Mouse (Mus musculus) forebrain, embryonic 11.5 days (tissue): Measurements from ENCODE around the gene Akap1. TPM values are rescaled to one million over a fixed set of nuclear protein-coding genes. Genes with fewer than 3 reads are reported as not detected.

ENCODE experiments used
- ATAC-seq: fragments of 200-750 bp; cut with Nextera tagmentation; replicated peaks from 2 replicates; pipeline ENCODE4 v1.8.0; 2017; ENCODE audit warnings: moderate TSS enrichment; ENCODE audit not compliant: low FRiP score
- DNase-seq: peaks from one replicate; pipeline ENCODE4 v3.0.0-alpha.2; 2017; ENCODE audit warnings: low spot score
- H3K27ac ChIP-seq: fragments of 300-500 bp; sonication (generic); 2 replicates; pipeline ENCODE4 v1.5.1; 2014; ENCODE audit warnings: low read depth, low read length
- H3K27me3 ChIP-seq: fragments of 300-500 bp; sonication (generic); 2 replicates; pipeline ENCODE4 v1.6.1; 2014; ENCODE audit warnings: mild to moderate bottlenecking, low read length, mixed read lengths; ENCODE audit not compliant: control insufficient read depth, insufficient read depth
- H3K36me3 ChIP-seq: fragments of 300-500 bp; sonication (generic); 2 replicates; pipeline ENCODE4 v1.6.1; 2014; ENCODE audit warnings: mild to moderate bottlenecking, low read length, moderate library complexity, mixed read lengths; ENCODE audit not compliant: control insufficient read depth, insufficient read depth
- H3K4me1 ChIP-seq: fragments of 300-500 bp; sonication (generic); replicated peaks from 2 replicates; pipeline ENCODE4 v1.6.1; 2014; ENCODE audit warnings: low read length, mixed read lengths; ENCODE audit not compliant: control insufficient read depth, insufficient read depth
- H3K4me2 ChIP-seq: fragments of 300-500 bp; sonication (generic); 2 replicates; pipeline ENCODE4 v1.6.1; 2014; ENCODE audit warnings: low read depth, mild to moderate bottlenecking, low read length, moderate library complexity, mixed read lengths; ENCODE audit not compliant: severe bottlenecking
- H3K4me3 ChIP-seq: fragments of 300-500 bp; sonication (generic); 2 replicates; pipeline ENCODE4 v1.5.1; 2014; ENCODE audit warnings: low read depth, low read length
- H3K9ac ChIP-seq: fragments of 300-500 bp; sonication (generic); 2 replicates; pipeline ENCODE4 v1.6.1; 2014; ENCODE audit warnings: low read length
- H3K9me3 ChIP-seq: fragments of 300-500 bp; sonication (generic); 2 replicates; pipeline ENCODE4 v1.6.1; 2016; ENCODE audit warnings: low read length, mixed read lengths; ENCODE audit not compliant: control insufficient read depth
- WGBS: fragments of 180-500 bp; shearing (Covaris S2); extraction: QIAGEN DNeasy Blood & Tissue Kit; methylation state at CpG from one replicate; pipeline ENCODE4 v1.1.7; 2014; 5-methylcytosine and 5-hydroxymethylcytosine counted together
- polyA plus RNA-seq: library from polyadenylated mRNA; unstranded; fragments of >200 nt; fragmentation: Nextera tagmentation; extraction: Ambion mirVana; gene quantifications from 2 replicates; pipeline ENCODE4 v1.2.1, GENCODE M21; 2014

Akap1 gene
- polyA plus RNA-seq, 1 experiment from 2014 or later: 16.1 TPM

- Histone ChIP-seq H3K4me3 (no peak overlapping the region), H3K27me3 (no peaks in the 10 kb centered on the region), H3K9me3 (no peaks in the 10 kb centered on the region), H3K27ac (no peak overlapping the region), H3K4me1 (no peaks in the 10 kb centered on the region), H3K4me2 (no peak overlapping the region), H3K9ac (no peak overlapping the region), H3K36me3 (no peaks in the 10 kb centered on the region)
- 92% methylated on average over 10 of the region's 10 CpGs for WGBS
- ATAC-seq (no peak), DNase-seq (no peak)
Measured at GRCm38 (mm10) chr11:88843305-88843704, 21.1 kb downstream of the Akap1 start.

- ATAC-seq (no peak), DNase-seq (no peak)
- no peak overlapping the region for H3K27ac ChIP-seq
- 94% methylated on average over 13 of the region's 13 CpGs for WGBS
- H3K27me3 ChIP-seq: no peaks in the 10 kb centered on the region
- no peaks in the 10 kb centered on the region for H3K4me1 ChIP-seq
- H3K9me3 ChIP-seq: no peaks in the 10 kb centered on the region
- H3K4me2 ChIP-seq: no peak overlapping the region
- H3K36me3 ChIP-seq: no peaks in the 10 kb centered on the region
- no peak overlapping the region for H3K9ac ChIP-seq
- no peak overlapping the region for H3K4me3 ChIP-seq
Measured at GRCm38 (mm10) chr11:88842315-88842975, 21.9 kb downstream of the Akap1 start.

- Histone ChIP-seq H3K27me3 (no peaks in the 10 kb centered on the region), H3K36me3 (no peaks in the 10 kb centered on the region), H3K9ac (no peak overlapping the region), H3K4me3 (no peak overlapping the region), H3K4me2 (no peak overlapping the region), H3K9me3 (no peaks in the 10 kb centered on the region), H3K27ac (no peak overlapping the region), H3K4me1 (no peaks in the 10 kb centered on the region)
- ATAC-seq (no peak), DNase-seq (no peak)
- 89% methylated on average over 6 of the region's 6 CpGs for WGBS
Measured at GRCm38 (mm10) chr11:88841406-88841805, 23.0 kb downstream of the Akap1 start.

GRCm38 (mm10) chr11:88840724-88841350, 23.5 kb downstream of the Akap1 start:
- no peak for DNase-seq
- Histone ChIP-seq H3K4me3 (no peak overlapping the region), H3K9ac (no peak overlapping the region), H3K4me1 (no peaks in the 10 kb centered on the region), H3K36me3 (no peaks in the 10 kb centered on the region), H3K9me3 (no peaks in the 10 kb centered on the region), H3K27me3 (no peaks in the 10 kb centered on the region), H3K27ac (no peak overlapping the region), H3K4me2 (no peak overlapping the region)
- 85% methylated on average over 10 of the region's 10 CpGs for WGBS
- no peak for ATAC-seq

- Histone ChIP-seq H3K27me3 (no peaks in the 10 kb centered on the region), H3K4me1 (no peaks in the 10 kb centered on the region), H3K9ac (no peak overlapping the region), H3K36me3 (no peaks in the 10 kb centered on the region), H3K27ac (no peak overlapping the region), H3K9me3 (no peaks in the 10 kb centered on the region), H3K4me3 (no peak overlapping the region), H3K4me2 (no peak overlapping the region)
- ATAC-seq: no peak
- no peak for DNase-seq
- 76% methylated on average over 8 of the region's 8 CpGs for WGBS
Measured at GRCm38 (mm10) chr11:88840292-88840691, 24.1 kb downstream of the Akap1 start.

GRCm38 (mm10) chr11:88839379-88839778, 25.0 kb downstream of the Akap1 start:
- H3K4me1 ChIP-seq: no peaks in the 10 kb centered on the region
- no peaks in the 10 kb centered on the region for H3K27me3 ChIP-seq
- H3K4me2 ChIP-seq: no peak overlapping the region
- H3K4me3 ChIP-seq: no peak overlapping the region
- no peak overlapping the region for H3K9ac ChIP-seq
- no peak overlapping the region for H3K27ac ChIP-seq
- no peaks in the 10 kb centered on the region for H3K9me3 ChIP-seq
- WGBS: 94% methylated on average over 6 of the region's 6 CpGs
- no peak for ATAC-seq
- no peak for DNase-seq
- no peaks in the 10 kb centered on the region; the same call in 1 of the 2 replicates for H3K36me3 ChIP-seq

GRCm38 (mm10) chr11:88838630-88839029, 25.8 kb downstream of the Akap1 start:
- Histone ChIP-seq H3K36me3 (no peaks in the 10 kb centered on the region; the same call in 1 of the 2 replicates), H3K4me1 (no peaks in the 10 kb centered on the region), H3K9me3 (no peaks in the 10 kb centered on the region), H3K27me3 (no peaks in the 10 kb centered on the region), H3K27ac (no peak overlapping the region), H3K4me3 (no peak overlapping the region), H3K9ac (no peak overlapping the region), H3K4me2 (no peak overlapping the region)
- 88% methylated on average over 13 of the region's 13 CpGs for WGBS
- DNase-seq (no peak), ATAC-seq (no peak)

GRCm38 (mm10) chr11:88834606-88835005, 29.8 kb downstream of the Akap1 start:
- no peak overlapping the region for H3K4me3 ChIP-seq
- no peak for ATAC-seq
- no peaks in the 10 kb centered on the region for H3K27me3 ChIP-seq
- WGBS: 95% methylated on average over 11 of the region's 11 CpGs
- no peaks in the 10 kb centered on the region; the same call in 1 of the 2 replicates for H3K36me3 ChIP-seq
- no peak overlapping the region for H3K27ac ChIP-seq
- H3K4me2 ChIP-seq: no peak overlapping the region
- DNase-seq: no peak
- no peaks in the 10 kb centered on the region for H3K4me1 ChIP-seq
- no peaks in the 10 kb centered on the region for H3K9me3 ChIP-seq
- H3K9ac ChIP-seq: no peak overlapping the region

- WGBS: 88% methylated on average over 14 of the region's 14 CpGs
- H3K9ac ChIP-seq: no peak overlapping the region
- H3K4me3 ChIP-seq: no peak overlapping the region
- DNase-seq (no peak), ATAC-seq (no peak)
- no peaks in the 10 kb centered on the region; the same call in 1 of the 2 replicates for H3K36me3 ChIP-seq
- no peaks in the 10 kb centered on the region for H3K9me3 ChIP-seq
- H3K4me2 ChIP-seq: no peak overlapping the region
- no peak overlapping the region for H3K27ac ChIP-seq
- no peaks in the 10 kb centered on the region for H3K27me3 ChIP-seq
- no peaks in the 10 kb centered on the region for H3K4me1 ChIP-seq
Measured at GRCm38 (mm10) chr11:88834134-88834533, 30.3 kb downstream of the Akap1 start.
